Mouse (Mus musculus) brain, adult 2 months (tissue): ENCODE data around the gene Plxnd1.

Experiments used
- DNase-seq: peaks from one replicate; pipeline ENCODE4 v3.0.0; 2011; ENCODE audit warnings: low read depth, low spot score

Plxnd1 gene

DNA sequence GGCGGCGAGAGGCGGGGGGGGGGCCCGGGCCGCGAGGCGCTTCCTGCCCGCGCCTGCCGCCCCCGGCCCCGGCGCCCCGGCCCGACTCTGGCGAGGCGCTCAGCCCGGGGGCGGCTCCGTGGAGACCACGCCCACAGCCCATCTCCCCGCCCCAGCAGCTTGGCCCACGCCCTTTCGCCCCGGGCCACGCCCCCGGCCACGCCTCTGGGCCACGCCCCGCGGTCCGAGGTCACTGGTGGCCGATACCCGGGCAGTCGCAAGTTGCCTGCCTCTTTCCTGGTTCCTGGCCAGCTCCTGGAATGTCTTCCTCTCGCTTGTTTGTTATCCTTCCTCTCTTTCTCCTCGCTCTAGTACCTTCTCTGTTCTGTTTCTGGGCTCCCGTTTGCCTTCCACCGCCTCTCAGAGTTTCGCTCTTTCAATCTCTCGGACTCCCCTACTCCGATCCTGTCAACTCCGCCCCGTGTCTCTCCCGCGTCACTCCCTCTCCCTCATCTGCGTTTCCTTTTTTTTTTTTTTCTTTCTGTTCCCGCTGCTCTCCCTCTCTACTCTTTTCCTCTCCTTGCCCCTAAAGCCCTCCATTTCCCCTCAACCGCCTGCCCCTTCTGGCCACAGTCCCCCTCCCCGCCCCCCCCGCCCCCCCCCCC is at the start of gene Plxnd1:
Plxnd1 (minus strand) TSS at position 129 of the 644 bp plus-strand sequence.
- DNase-seq: peak; percentile 86

DNA sequence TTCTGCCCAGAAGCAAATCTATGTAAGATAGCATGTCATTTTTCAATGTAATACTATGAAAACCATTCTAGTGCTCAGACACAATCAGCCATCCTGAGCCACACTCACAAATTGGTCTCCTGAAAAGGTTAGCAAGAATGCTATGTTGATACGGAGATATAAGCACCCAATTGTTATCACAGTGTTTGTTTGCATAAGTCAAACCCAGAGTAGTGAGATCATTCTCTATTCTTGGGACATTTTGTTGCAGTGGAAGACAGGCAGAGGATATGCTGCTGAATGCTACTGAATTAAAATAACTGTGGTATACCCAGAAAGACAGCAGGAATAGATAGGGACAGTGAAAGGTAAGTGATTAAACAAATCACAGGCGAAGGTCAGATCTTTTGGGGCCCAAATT is 49.2 kb upstream of the Plxnd1 start:
- peak; percentile 61 for DNase-seq

- DNase-seq: no peak
Observed at GRCm38 (mm10) chr6:116038222-116038621, 43.4 kb upstream of the Plxnd1 start.

DNA sequence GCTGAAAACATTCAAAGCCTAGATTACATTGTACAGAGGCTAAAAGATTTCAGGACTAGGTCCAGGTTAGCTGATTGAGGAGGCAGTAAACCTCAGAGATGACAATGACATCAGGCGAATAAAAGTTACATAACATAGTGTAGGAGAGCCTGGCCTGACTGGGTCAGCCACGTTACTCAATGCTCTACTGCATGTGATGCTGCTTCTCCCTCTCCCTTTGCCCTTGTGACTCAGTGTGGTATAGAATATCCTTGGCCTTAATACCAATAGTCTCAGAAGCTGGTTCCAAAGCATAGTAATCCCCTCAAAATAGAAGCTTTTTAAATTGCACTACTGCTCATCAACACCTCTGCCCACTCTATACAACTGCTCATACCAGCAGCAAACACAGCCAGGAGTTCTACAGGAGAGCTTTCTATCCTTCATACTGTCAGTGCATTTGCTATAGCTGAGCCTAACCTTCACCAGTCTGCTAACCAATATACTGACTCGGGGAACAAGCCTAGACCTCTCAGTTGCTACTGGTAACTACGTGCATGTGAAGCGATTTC is 42.6 kb upstream of the Plxnd1 start:
- DNase-seq: peak; percentile 64

GRCm38 (mm10) chr6:116036555-116036954 is 41.8 kb upstream of the Plxnd1 start:
- DNase-seq: no peak

GRCm38 (mm10) chr6:116031052-116031451 is 36.2 kb upstream of the Plxnd1 start:
- DNase-seq: no peak

- DNase-seq: no peak
Observed at GRCm38 (mm10) chr6:116024666-116025065, 29.9 kb upstream of the Plxnd1 start.

GRCm38 (mm10) chr6:116021961-116022485 is 27.2 kb upstream of the Plxnd1 start:
- no peak for DNase-seq

GRCm38 (mm10) chr6:116015902-116016301 is 21.1 kb upstream of the Plxnd1 start:
- DNase-seq: no peak

GRCm38 (mm10) chr6:116014111-116014510 is 19.3 kb upstream of the Plxnd1 start:
- DNase-seq: no peak

GRCm38 (mm10) chr6:116013687-116014086 is 18.9 kb upstream of the Plxnd1 start:
- DNase-seq: no peak

GRCm38 (mm10) chr6:116010541-116010940 is 15.7 kb upstream of the Plxnd1 start:
- DNase-seq: peak; percentile 78

GRCm38 (mm10) chr6:116009426-116009825 is 14.6 kb upstream of the Plxnd1 start:
- DNase-seq: no peak

- DNase-seq: peak; percentile 68
Observed at GRCm38 (mm10) chr6:116007561-116008173, 12.9 kb upstream of the Plxnd1 start.

DNA sequence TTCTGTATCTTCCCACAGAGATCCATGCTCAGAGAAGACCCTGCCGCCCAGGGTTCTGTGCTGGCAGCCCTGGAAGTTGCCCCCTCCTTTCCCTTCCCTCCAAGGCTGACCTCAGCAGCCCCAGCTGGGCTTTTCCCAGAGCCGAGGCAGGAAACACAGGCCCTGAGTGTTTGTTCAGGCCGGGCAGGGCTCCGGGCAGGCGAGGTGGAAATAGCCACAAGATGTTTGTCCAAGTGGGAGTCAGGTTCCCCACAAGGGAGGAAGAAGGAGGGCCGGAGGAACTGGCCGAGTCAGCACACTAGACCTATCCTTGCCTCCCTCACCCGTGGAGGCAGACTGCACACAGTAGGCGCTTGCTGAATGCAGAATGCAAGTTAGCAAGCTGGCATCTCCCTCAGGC is 11.9 kb upstream of the Plxnd1 start:
- DNase-seq: no peak

- no peak for DNase-seq
Observed at GRCm38 (mm10) chr6:116005959-116006288, 11.1 kb upstream of the Plxnd1 start.

DNA sequence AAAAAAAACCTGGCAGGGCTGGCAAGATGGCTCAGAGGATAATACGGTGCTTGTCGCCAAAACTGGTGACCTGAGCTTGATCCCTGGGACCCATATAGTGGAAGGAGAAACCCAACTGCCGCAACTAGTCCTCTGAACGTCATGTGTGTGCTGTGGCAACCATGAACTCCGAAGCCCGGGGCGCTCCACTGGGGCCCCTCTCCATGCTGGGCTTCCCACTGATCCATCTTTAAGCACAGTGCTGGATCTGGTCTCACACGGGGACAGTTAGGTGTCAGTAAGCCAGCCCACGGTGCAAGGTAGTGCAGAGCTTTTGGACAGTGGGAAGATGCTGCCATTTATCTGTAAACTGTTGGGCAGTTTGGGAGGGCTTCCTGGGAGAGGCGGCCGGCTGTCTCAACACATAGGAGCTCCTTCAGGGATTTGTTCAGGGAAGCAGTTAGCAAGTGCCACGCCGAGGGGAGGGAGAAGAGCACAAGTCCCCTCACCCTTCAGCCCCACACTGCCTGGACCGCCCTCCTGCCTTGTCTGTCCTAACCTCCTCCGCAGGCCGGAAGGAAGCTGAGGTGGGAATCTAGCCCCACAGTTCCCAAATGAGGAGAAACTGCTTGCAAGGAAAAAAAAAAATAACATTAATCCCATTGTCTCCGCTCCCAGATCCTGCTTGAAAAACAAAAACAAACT is 10.6 kb upstream of the Plxnd1 start:
- no peak for DNase-seq

DNA sequence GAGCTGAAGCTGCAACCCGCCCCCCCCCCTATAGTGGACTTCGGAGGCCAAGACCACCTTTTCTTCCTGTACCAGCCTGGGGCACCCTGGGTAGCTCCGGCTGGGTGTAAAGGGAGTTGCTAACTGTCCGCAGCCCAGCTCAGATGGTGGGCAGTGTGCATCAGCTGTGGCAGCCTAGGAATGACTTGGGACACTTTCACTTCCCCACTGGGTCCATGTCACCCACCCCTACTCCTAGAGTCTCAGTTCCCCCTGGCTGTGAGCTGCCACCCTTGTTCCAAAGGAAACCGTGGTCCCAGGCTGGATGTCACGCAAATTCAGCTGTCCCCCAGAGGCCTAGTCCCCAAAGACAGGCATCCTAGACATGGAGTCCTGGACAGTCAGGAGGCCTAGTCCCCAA is 9.9 kb upstream of the Plxnd1 start:
- DNase-seq: no peak

DNA sequence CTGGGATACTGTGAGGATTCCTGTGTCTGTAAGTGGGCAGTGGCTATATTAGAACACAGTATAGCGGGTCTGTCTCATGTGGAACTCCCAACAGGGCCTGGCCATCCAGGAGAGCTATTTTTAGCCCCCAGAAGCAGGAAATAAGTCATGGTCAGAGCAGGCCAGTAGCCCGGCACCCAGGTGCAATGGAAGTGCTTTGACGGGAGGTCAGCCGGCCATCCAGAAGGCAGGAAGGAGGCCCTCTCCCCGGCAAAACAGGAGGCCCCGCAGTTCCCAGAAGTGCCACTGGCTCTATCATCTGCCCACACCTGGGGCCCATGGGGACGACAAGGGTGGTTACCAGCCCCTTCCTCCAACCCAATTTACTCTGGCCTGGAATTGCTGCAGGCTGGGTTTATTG is 9.3 kb upstream of the Plxnd1 start:
- DNase-seq: no peak

DNA sequence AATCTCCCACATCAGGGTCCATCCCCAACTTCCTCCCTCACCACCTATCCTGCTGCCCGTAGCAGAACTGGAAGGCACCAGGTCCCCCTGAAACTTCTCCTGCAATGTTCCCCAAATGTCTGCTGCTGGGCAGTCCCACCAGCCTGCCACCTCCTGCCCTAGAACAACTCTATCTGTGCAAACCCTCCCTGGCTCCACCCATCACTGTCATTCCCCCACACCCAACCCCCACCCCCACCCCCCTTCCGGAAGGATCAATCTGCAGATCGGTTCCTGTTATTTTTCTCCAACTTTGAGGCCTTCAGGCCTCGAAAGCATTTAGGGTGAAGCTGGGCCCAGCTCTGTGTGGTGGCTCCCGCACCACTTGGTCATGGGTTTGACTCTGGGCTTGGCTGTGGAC is 8.7 kb upstream of the Plxnd1 start:
- DNase-seq: no peak

DNA sequence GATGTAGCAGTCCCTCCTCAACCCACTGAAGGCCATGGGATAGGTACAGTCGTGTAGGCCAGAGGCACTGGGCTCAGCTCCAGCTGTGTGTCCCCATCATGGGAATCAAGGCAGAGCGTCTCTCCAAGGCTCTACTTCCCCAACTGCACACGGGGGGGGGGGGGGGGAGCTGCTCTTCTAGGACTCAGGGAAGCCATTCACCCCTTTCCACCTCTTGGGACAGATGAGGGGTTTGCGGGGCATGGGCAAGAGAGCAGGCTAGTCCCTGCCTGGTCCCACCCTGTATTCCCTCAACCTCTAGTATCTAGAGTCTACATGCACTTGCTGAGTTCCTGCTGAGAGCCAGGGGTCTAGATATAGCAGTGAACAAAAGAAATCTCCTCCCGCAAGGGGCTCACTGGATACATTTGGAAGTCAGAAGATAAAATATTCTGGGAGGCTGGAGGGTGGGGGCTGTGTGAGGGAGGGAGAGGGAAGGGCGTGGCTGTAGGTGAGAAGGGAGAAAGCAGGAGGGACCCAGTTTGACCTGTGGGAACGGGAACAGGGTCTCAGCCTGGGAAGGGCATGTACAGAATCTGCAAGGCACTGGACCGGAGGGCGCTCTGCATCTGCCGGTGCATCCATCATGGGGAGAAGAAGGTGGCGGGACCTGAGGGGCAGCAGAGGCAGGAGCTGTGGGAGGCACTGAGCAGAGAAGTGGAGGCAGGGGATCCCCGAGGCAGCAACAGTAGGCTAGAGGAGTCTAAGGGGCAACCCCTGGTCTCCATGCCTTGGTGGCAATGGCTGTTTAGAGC is 7.7 kb upstream of the Plxnd1 start:
- no peak for DNase-seq

- DNase-seq: no peak
Observed at GRCm38 (mm10) chr6:116000851-116001250, 6.0 kb upstream of the Plxnd1 start.
